Mouse (Mus musculus): Measurements from ENCODE around the gene Gdi2. TPM values are rescaled to one million over a fixed set of nuclear protein-coding genes. Genes with fewer than 3 reads are reported as not detected.

Gdi2 gene
- total and polyA plus RNA-seq, 2 experiments, result 159 to 268 TPM

DNA sequence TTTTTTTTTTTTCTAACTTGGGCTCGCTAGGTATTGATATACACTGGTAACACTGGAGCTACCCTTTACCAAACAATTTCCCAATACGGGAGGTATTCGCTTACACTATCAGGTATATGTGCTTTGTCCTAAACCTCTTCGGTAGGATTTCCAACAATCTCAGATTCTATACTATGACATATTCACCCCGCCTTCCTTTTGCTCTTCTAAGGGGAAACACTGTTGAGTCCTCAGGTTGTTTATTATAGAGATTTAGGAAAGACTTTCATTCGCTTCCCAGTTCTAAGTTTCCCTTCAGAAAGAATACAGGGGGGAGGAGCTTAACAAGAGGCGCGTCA is 71.9 kb downstream of the Gdi2 start:
- WGBS, result 4% methylated on average over 8 of the region's 8 CpGs
- H3K4me3 ChIP-seq (ENCODE audit: insufficient read depth, low read depth, low read length), result peak overlapping the region; percentile 96
- H3K4me1 ChIP-seq (ENCODE audit: control insufficient read depth, insufficient read depth, low read length), result peaks cover 2% of the 10 kb centered on the region; the same call in 1 of the 2 replicates
- no peaks in the 10 kb centered on the region for H3K36me3 ChIP-seq (ENCODE audit: control insufficient read depth, insufficient read depth, low read length)
- peaks cover 6% of the 10 kb centered on the region; the same call in 1 of the 2 replicates for H3K79me2 ChIP-seq (ENCODE audit: control insufficient read depth, insufficient read depth, low read length)
- no peaks in the 10 kb centered on the region for H3K27me3 ChIP-seq (ENCODE audit: control insufficient read depth, insufficient read depth, low read length)
- peak; percentile 46 for DNase-seq (ENCODE audit: extremely low read depth, low read depth, low spot score)
- H3K27ac ChIP-seq (replicated peaks; ENCODE audit: insufficient read depth, low read depth, low read length), result no peak overlapping the region
- peak overlapping the region; percentile 88 for H3K9ac ChIP-seq (ENCODE audit: low read depth, low read length)
- TF ChIP-seq CTCF (IDR thresholded peaks at IDR 0.05; ENCODE audit: low read depth, low read length), result no peak
- no peak for TF ChIP-seq POLR2A (IDR thresholded peaks at IDR 0.05; ENCODE audit: extremely low read depth, insufficient read depth, low read length)

DNA sequence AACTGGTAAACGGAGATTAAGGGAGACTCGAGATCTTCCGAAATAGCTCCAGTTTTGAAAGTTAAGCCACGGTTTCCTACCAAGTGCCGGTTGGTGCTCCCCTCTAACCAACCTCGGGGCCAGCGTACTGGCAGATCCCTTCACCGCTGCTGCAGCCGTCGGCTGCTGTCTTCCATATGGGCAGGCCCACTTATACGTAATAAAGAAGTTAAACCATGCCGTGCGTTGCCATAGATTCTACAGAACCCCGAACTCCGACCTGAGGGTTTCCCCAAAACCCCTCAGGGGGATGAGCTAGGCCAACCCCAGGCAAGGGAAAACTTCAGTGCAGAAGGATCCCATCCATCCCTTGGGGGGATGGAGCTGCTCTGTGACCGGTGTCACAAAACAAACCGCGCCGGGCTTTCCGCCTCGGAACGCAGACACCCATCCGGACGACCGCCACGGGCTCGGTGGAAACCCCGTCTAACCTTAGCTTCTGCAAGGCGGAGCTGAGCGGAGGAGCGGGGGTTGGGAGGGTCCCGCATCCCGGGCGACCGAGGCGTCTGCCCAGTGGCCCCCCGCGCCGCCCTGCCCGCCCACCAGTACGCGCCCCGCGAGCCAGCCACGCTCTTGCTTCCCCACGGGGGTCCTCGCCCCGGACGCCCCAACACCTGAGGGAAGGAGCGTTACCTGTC is 72.4 kb downstream of the Gdi2 start:
- no peak for DNase-seq (ENCODE audit: extremely low read depth, low read depth, low spot score)
- Histone ChIP-seq H3K27ac (replicated peaks; ENCODE audit: insufficient read depth, low read depth, low read length) (peak overlapping the region; percentile 59), H3K36me3 (ENCODE audit: control insufficient read depth, insufficient read depth, low read length) (no peaks in the 10 kb centered on the region)

DNA sequence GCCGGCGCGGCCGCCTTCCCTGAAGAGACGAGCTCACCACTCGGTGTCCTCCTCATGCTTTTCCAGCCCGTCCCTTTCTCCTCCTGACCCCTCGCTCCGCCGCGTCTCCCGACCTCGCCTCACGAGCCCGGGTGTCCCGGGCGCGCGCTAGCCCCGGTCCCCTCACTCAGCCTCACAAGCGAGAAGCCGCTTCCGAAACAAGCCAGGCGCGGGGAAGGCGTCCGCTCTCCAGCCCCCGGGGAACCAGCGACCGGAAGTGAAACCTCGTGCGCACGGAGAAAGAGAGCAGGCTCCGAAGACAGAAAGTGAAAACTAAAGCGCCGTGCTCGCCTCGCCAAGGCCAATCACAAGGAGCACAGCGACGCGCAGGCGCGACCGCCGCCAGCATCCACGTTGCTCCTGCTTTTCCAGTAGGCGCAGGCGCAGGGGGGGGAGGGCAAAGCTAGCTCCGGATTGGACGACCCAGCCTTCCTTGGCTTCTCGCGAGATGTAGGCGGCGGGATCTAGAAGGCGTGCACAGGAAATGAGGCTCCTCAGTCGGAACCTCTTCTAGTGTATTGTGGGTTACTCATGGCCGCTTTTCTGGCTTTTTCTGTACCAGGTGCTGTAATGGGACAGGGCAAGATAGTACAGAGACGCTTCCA is 73.1 kb downstream of the Gdi2 start, which contains the start of gene Fam208b:
Gene Fam208b (minus strand): TSS at position 314 of the 644 bp plus-strand sequence.
- no peak for TF ChIP-seq CTCF (IDR thresholded peaks at IDR 0.05; ENCODE audit: low read depth, low read length)
- TF ChIP-seq POLR2A (IDR thresholded peaks at IDR 0.05; ENCODE audit: extremely low read depth, insufficient read depth, low read length), result 0 out of 2 replicates have a peak, but pooled peaks have one; percentile 49
- under 1% methylated on average over 58 of the region's 58 CpGs for WGBS
- Histone ChIP-seq H3K27me3 (ENCODE audit: control insufficient read depth, insufficient read depth, low read length) (no peaks in the 10 kb centered on the region), H3K4me1 (ENCODE audit: control insufficient read depth, insufficient read depth, low read length) (peaks cover 2% of the 10 kb centered on the region; the same call in 1 of the 2 replicates), H3K27ac (replicated peaks; ENCODE audit: insufficient read depth, low read depth, low read length) (peak within 1 kb of the TSS; percentile 59), H3K4me3 (ENCODE audit: insufficient read depth, low read depth, low read length) (peak within 1 kb of the TSS; percentile 96), H3K36me3 (ENCODE audit: control insufficient read depth, insufficient read depth, low read length) (no peaks in the 10 kb centered on the region), H3K79me2 (ENCODE audit: control insufficient read depth, insufficient read depth, low read length) (peaks cover 6% of the 10 kb centered on the region; the same call in 1 of the 2 replicates), H3K9ac (ENCODE audit: low read depth, low read length) (peak within 1 kb of the TSS; percentile 88)
- peak; percentile 91 for DNase-seq (ENCODE audit: extremely low read depth, low read depth, low spot score)

More for the DNA sequence above, 72.4 kb downstream of the Gdi2 start:
- no peaks in the 10 kb centered on the region for H3K27me3 ChIP-seq (ENCODE audit: control insufficient read depth, insufficient read depth, low read length)
- H3K4me1 ChIP-seq (ENCODE audit: control insufficient read depth, insufficient read depth, low read length), result peaks cover 2% of the 10 kb centered on the region; the same call in 1 of the 2 replicates
- H3K9ac ChIP-seq (ENCODE audit: low read depth, low read length), result peak overlapping the region; percentile 88
- peak overlapping the region; percentile 96 for H3K4me3 ChIP-seq (ENCODE audit: insufficient read depth, low read depth, low read length)
- TF ChIP-seq CTCF (IDR thresholded peaks at IDR 0.05; ENCODE audit: low read depth, low read length) (no peak), POLR2A (IDR thresholded peaks at IDR 0.05; ENCODE audit: extremely low read depth, insufficient read depth, low read length) (no peak)
- WGBS, result under 1% methylated on average over 50 of the region's 50 CpGs
- H3K79me2 ChIP-seq (ENCODE audit: control insufficient read depth, insufficient read depth, low read length), result peaks cover 6% of the 10 kb centered on the region; the same call in 1 of the 2 replicates

Other genes starting within 250 kb of the Gdi2 start
- 10.8 and 12.2 TPM in 2 replicates for gene Fam208b, start 73.0 kb downstream of the Gdi2 start, total RNA-seq (2014; rRNA removed)
- 0.90 and 1.5 TPM in 2 replicates for gene Fam208b, start 73.0 kb downstream of the Gdi2 start, polyA plus RNA-seq (2012; rRNA removed)
- gene Asb13, start 96.0 kb downstream of the Gdi2 start, total RNA-seq (2014; rRNA removed), result 14.7 and 19.0 TPM in 2 replicates
- 34.9 and 35.2 TPM in 2 replicates for gene Asb13, start 96.0 kb downstream of the Gdi2 start, polyA plus RNA-seq (2012; rRNA removed)